In genomic region chr14:57109194-57109593, GRCm38 (mm10) we compare ENCODE assay signal across 9 mouse cellular contexts. TPM values are rescaled to one million over a fixed set of nuclear protein-coding genes. Genes with fewer than 3 reads are reported as not detected.
DNase-seq lines count a peak whose midpoint lies in the region; ATAC-seq and TF ChIP-seq lines count a peak whose summit lies in the region.
"Had no signal": no experiment of that assay in that cellular context is flagged by ENCODE, and none has a peak within 500 bp of the region (broad histone marks: within the 10 kb centered on the region; RNA-seq: fewer than 3 reads in every experiment).

No protein-coding gene starts in this region.

- no peaks in the 10 kb centered on the region for H3K9me3 ChIP-seq in hindbrain, embryonic 16.5 days (ENCODE audit: control insufficient read depth, low read length)

- TF ChIP-seq CTCF in bone marrow, adult 2 months (IDR thresholded peaks at IDR 0.05; ENCODE audit: control insufficient read depth, insufficient read depth, low read length) = peak; percentile 3; the same call in 1 of the 2 replicates

- no peak for TF ChIP-seq POLR2A in bone marrow, adult 2 months (IDR thresholded peaks at IDR 0.05; ENCODE audit: borderline replicate concordance, control insufficient read depth, low read depth, low read length)

- H3K9ac ChIP-seq in hindbrain, embryonic 16.5 days (ENCODE audit: low read depth, low read length) = no peak overlapping the region

- no peak overlapping the region for H3K4me3 ChIP-seq in bone marrow, adult 2 months (replicated peaks; ENCODE audit: control insufficient read depth, low read depth, low read length)
- no peak overlapping the region for H3K4me3 ChIP-seq in hindbrain, embryonic 16.5 days (ENCODE audit: low read length)

- no peak overlapping the region for H3K27ac ChIP-seq in bone marrow, adult 2 months (ENCODE audit: control insufficient read depth, insufficient read depth, low read depth, low read length, poor library complexity)
- no peak overlapping the region for H3K27ac ChIP-seq in hindbrain, embryonic 16.5 days (ENCODE audit: low read depth, low read length)

- peak; percentile 37 for DNase-seq in gastrocnemius, postnatal 10 days
- DNase-seq in gastrocnemius, postnatal 25 days = no peak
- DNase-seq in ovary, postnatal 14 days (ENCODE audit: low spot score) = peak; percentile 41
- DNase-seq in ovary, postnatal 36 days (ENCODE audit: low spot score) = no peak
- peak; percentile 51 for DNase-seq in retina, adult 2 months (ENCODE audit: low read depth, low spot score)
- no peak for DNase-seq in spleen, postnatal 36 days (ENCODE audit: low spot score in 2 of 2)

- H3K36me3 ChIP-seq in hindbrain, embryonic 16.5 days (ENCODE audit: control insufficient read depth, insufficient read depth, low read length) = no peaks in the 10 kb centered on the region

- 10% methylated on average over 4 of the region's 4 CpGs for WGBS in bone marrow, adult 2 months
- 7% methylated on average over 4 of the region's 4 CpGs for WGBS in hindbrain, embryonic 16.5 days

- H3K27me3 ChIP-seq in hindbrain, embryonic 16.5 days (replicated peaks; ENCODE audit: control insufficient read depth, insufficient read depth, low read length) = peaks cover 23% of the 10 kb centered on the region

- no peak overlapping the region for H3K4me2 ChIP-seq in hindbrain, embryonic 16.5 days (ENCODE audit: low read length)

- peak; percentile 55; the same call in 1 of the 2 replicates for ATAC-seq in hindbrain, embryonic 16.5 days

- H3K4me1 ChIP-seq in bone marrow, adult 2 months (ENCODE audit: control insufficient read depth, insufficient read depth, low read length) = no peaks in the 10 kb centered on the region
- peaks cover 7% of the 10 kb centered on the region for H3K4me1 ChIP-seq in hindbrain, embryonic 16.5 days (ENCODE audit: control insufficient read depth, insufficient read depth, low read depth, low read length)

RNA-seq across cellular contexts. Expression of gene Gjb2, which starts 4.7 kb away (rescaled TPM):
- total RNA-seq in gastrocnemius, postnatal 10 days (2021) = under 1 TPM; 0.31 to 0.95 TPM
- total RNA-seq in gastrocnemius, postnatal 25 days (2021) = under 1 TPM; 0.13 to 0.43 TPM
- 1.0 TPM in 1 of 2 replicates, not detected in the other for polyA plus RNA-seq in bone marrow, adult 2 months (2011; ENCODE audit: insufficient read depth, insufficient read length, low replicate concordance, missing spikeins)
- polyA plus RNA-seq in hindbrain, embryonic 16.5 days (2015; fragmentation: Nextera tagmentation; extraction: Ambion mirVana) = 17.4 and 23.2 TPM in 2 replicates

RNA-seq across cellular contexts. Expression of gene Gm4491, which starts 6.5 kb away (rescaled TPM):
- total RNA-seq in gastrocnemius, postnatal 10 days (2021) = not detected
- not detected for total RNA-seq in gastrocnemius, postnatal 25 days (2021)
- polyA plus RNA-seq in bone marrow, adult 2 months (2011; ENCODE audit: insufficient read depth, insufficient read length, low replicate concordance, missing spikeins) = not detected in 2 replicates
- 0.10 TPM in 1 of 2 replicates, not detected in the other for polyA plus RNA-seq in hindbrain, embryonic 16.5 days (2015; fragmentation: Nextera tagmentation; extraction: Ambion mirVana)
- polyA plus RNA-seq: neural tube, embryonic 14.5 days had no signal

RNA-seq across cellular contexts. Expression of gene Gjb6, which starts 24.2 kb away (rescaled TPM):
- total RNA-seq in gastrocnemius, postnatal 10 days (2021) = under 1 TPM in 1 of 2 experiments, not detected in 1; 0.16 TPM
- total RNA-seq in gastrocnemius, postnatal 25 days (2021) = under 1 TPM in 1 of 2 experiments, not detected in 1; 0.13 TPM
- not detected in 2 replicates for polyA plus RNA-seq in bone marrow, adult 2 months (2011; ENCODE audit: insufficient read depth, insufficient read length, low replicate concordance, missing spikeins)
- 25.8 and 26.0 TPM in 2 replicates for polyA plus RNA-seq in hindbrain, embryonic 16.5 days (2015; fragmentation: Nextera tagmentation; extraction: Ambion mirVana)

RNA-seq across cellular contexts. Expression of gene Gja3, which starts 51.3 kb away (rescaled TPM):
- total RNA-seq in gastrocnemius, postnatal 10 days (2021) = 1 to 10 TPM; 5.3 to 6.7 TPM
- total RNA-seq in gastrocnemius, postnatal 25 days (2021) = under 1 TPM; 0.13 to 0.23 TPM
- polyA plus RNA-seq in bone marrow, adult 2 months (2011; ENCODE audit: insufficient read depth, insufficient read length, low replicate concordance, missing spikeins) = not detected in 2 replicates
- 0.50 and 1.6 TPM in 2 replicates for polyA plus RNA-seq in hindbrain, embryonic 16.5 days (2015; fragmentation: Nextera tagmentation; extraction: Ambion mirVana)
- polyA plus RNA-seq: neural tube, embryonic 14.5 days had no signal

Comparison
In these comparisons a context has a peak if more than half of its experiments do, and no peak if none do; other contexts are left out.
1. DNase-seq: peak in gastrocnemius, postnatal 10 days (single experiment), ovary, postnatal 14 days (single experiment) and retina, adult 2 months (single experiment); none in gastrocnemius, postnatal 25 days (single experiment), ovary, postnatal 36 days (single experiment) and spleen, postnatal 36 days (0 of 2).